Mouse (Mus musculus): ENCODE measurements around the gene Wnt10b. TPM values are rescaled to one million over a fixed set of nuclear protein-coding genes. Genes with fewer than 3 reads are reported as not detected.
A peak's percentile ranks its signal among the peaks of the same experiment; 100 is the strongest.
"Not testable (repeated sequence)": the region's sequence is repeated elsewhere in the genome, so short reads cannot be mapped to it uniquely, and the experiment has no call there.

The Wnt10b gene
- polyA plus RNA-seq (2014; fragmentation: Nextera tagmentation; extraction: Ambion mirVana) = not detected in 2 replicates

- H3K9ac ChIP-seq (ENCODE audit: low read length) = no peak within 1 kb of the TSS
- WGBS = under 1% methylated on average over 33 of the region's 33 CpGs
- no peak for DNase-seq (ENCODE audit: low spot score)
- H3K27ac ChIP-seq (ENCODE audit: low read depth, low read length) = no peak within 1 kb of the TSS
- peaks cover 94% of the 10 kb centered on the region for H3K27me3 ChIP-seq (replicated peaks; ENCODE audit: control insufficient read depth, insufficient read depth, low read length)
- H3K36me3 ChIP-seq (ENCODE audit: control insufficient read depth, insufficient read depth, low read length) = no peaks in the 10 kb centered on the region
- H3K9me3 ChIP-seq (replicated peaks; ENCODE audit: control insufficient read depth, low read length) = no peaks in the 10 kb centered on the region
- no peaks in the 10 kb centered on the region for H3K4me1 ChIP-seq (ENCODE audit: control insufficient read depth, insufficient read depth, low read length)
- peak within 1 kb of the TSS; percentile 32; the same call in 1 of the 2 replicates for H3K4me2 ChIP-seq (ENCODE audit: low read length)
- H3K4me3 ChIP-seq (ENCODE audit: low read depth, low read length) = peak within 1 kb of the TSS; percentile 11
- ATAC-seq = no peak
Observed at GRCm38 (mm10) chr15:98777762-98778161, at the start of gene Wnt10b. TSS of gene Wnt10b (minus strand) at chr15:98778150.

- H3K27me3 ChIP-seq (replicated peaks; ENCODE audit: control insufficient read depth, insufficient read depth, low read length) = no peaks in the 10 kb centered on the region
- no peaks in the 10 kb centered on the region for H3K9me3 ChIP-seq (replicated peaks; ENCODE audit: control insufficient read depth, low read length)
- ATAC-seq (no peak), DNase-seq (ENCODE audit: low spot score) (no peak)
- no peak overlapping the region for H3K9ac ChIP-seq (ENCODE audit: low read length)
- peaks cover 22% of the 10 kb centered on the region for H3K36me3 ChIP-seq (ENCODE audit: control insufficient read depth, insufficient read depth, low read length)
- no peak overlapping the region for H3K27ac ChIP-seq (ENCODE audit: low read depth, low read length)
- peaks cover 5% of the 10 kb centered on the region; the same call in 1 of the 2 replicates for H3K4me1 ChIP-seq (ENCODE audit: control insufficient read depth, insufficient read depth, low read length)
- no peak overlapping the region for H3K4me2 ChIP-seq (ENCODE audit: low read length)
- 87% methylated on average over 7 of the region's 7 CpGs for whole genome bisulfite sequencing
- no peak overlapping the region for H3K4me3 ChIP-seq (ENCODE audit: low read depth, low read length)
Observed at GRCm38 (mm10) chr15:98827611-98828011, 49.7 kb upstream of the Wnt10b start.

- Histone ChIP-seq H3K27me3 (replicated peaks; ENCODE audit: control insufficient read depth, insufficient read depth, low read length) (no peaks in the 10 kb centered on the region), H3K4me1 (ENCODE audit: control insufficient read depth, insufficient read depth, low read length) (no peaks in the 10 kb centered on the region), H3K9ac (ENCODE audit: low read length) (no peak overlapping the region), H3K27ac (ENCODE audit: low read depth, low read length) (no peak overlapping the region), H3K9me3 (replicated peaks; ENCODE audit: control insufficient read depth, low read length) (no peaks in the 10 kb centered on the region), H3K4me3 (ENCODE audit: low read depth, low read length) (no peak overlapping the region), H3K4me2 (ENCODE audit: low read length) (no peak overlapping the region), H3K36me3 (ENCODE audit: control insufficient read depth, insufficient read depth, low read length) (peaks cover 50% of the 10 kb centered on the region)
- WGBS = 67% methylated on average over 3 of the region's 3 CpGs
- DNase-seq (ENCODE audit: low spot score) (no peak), ATAC-seq (no peak)
Observed at GRCm38 (mm10) chr15:98823434-98823833, 45.5 kb upstream of the Wnt10b start.

- ATAC-seq (no peak), DNase-seq (ENCODE audit: low spot score) (no peak)
- H3K27me3 ChIP-seq (replicated peaks; ENCODE audit: control insufficient read depth, insufficient read depth, low read length) = no peaks in the 10 kb centered on the region
- H3K4me2 ChIP-seq (ENCODE audit: low read length) = no peak overlapping the region
- no peak overlapping the region for H3K9ac ChIP-seq (ENCODE audit: low read length)
- no peak overlapping the region for H3K4me3 ChIP-seq (ENCODE audit: low read depth, low read length)
- no peaks in the 10 kb centered on the region for H3K4me1 ChIP-seq (ENCODE audit: control insufficient read depth, insufficient read depth, low read length)
- peaks cover 50% of the 10 kb centered on the region for H3K36me3 ChIP-seq (ENCODE audit: control insufficient read depth, insufficient read depth, low read length)
- H3K27ac ChIP-seq (ENCODE audit: low read depth, low read length) = no peak overlapping the region
- WGBS = 93% methylated on average over 5 of the region's 5 CpGs
- H3K9me3 ChIP-seq (replicated peaks; ENCODE audit: control insufficient read depth, low read length) = no peaks in the 10 kb centered on the region
Observed at GRCm38 (mm10) chr15:98822147-98822546, 44.2 kb upstream of the Wnt10b start.

- ATAC-seq (no peak), DNase-seq (ENCODE audit: low spot score) (no peak)
- 23% methylated on average over 10 of the region's 10 CpGs for WGBS
- peaks cover 50% of the 10 kb centered on the region for H3K36me3 ChIP-seq (ENCODE audit: control insufficient read depth, insufficient read depth, low read length)
- H3K4me1 ChIP-seq (ENCODE audit: control insufficient read depth, insufficient read depth, low read length) = no peaks in the 10 kb centered on the region
- H3K4me2 ChIP-seq (ENCODE audit: low read length) = no peak overlapping the region
- H3K9ac ChIP-seq (ENCODE audit: low read length) = no peak overlapping the region
- no peaks in the 10 kb centered on the region for H3K9me3 ChIP-seq (replicated peaks; ENCODE audit: control insufficient read depth, low read length)
- H3K4me3 ChIP-seq (ENCODE audit: low read depth, low read length) = no peak overlapping the region
- H3K27ac ChIP-seq (ENCODE audit: low read depth, low read length) = no peak overlapping the region
- no peaks in the 10 kb centered on the region for H3K27me3 ChIP-seq (replicated peaks; ENCODE audit: control insufficient read depth, insufficient read depth, low read length)
Observed at GRCm38 (mm10) chr15:98821403-98821802, 43.5 kb upstream of the Wnt10b start.

GRCm38 (mm10) chr15:98820937-98821336 lies 43.0 kb upstream of the Wnt10b start:
- peaks cover 50% of the 10 kb centered on the region for H3K36me3 ChIP-seq (ENCODE audit: control insufficient read depth, insufficient read depth, low read length)
- 86% methylated on average over 4 of the region's 4 CpGs for WGBS

GRCm38 (mm10) chr15:98818171-98818570 lies 40.2 kb upstream of the Wnt10b start:
- peaks cover 60% of the 10 kb centered on the region for H3K36me3 ChIP-seq (ENCODE audit: control insufficient read depth, insufficient read depth, low read length)
- H3K9me3 ChIP-seq (replicated peaks; ENCODE audit: control insufficient read depth, low read length) = no peaks in the 10 kb centered on the region
- 91% methylated on average over 7 of the region's 7 CpGs for WGBS
- H3K4me1 ChIP-seq (ENCODE audit: control insufficient read depth, insufficient read depth, low read length) = no peaks in the 10 kb centered on the region
- no peak for ATAC-seq
- H3K27ac ChIP-seq (ENCODE audit: low read depth, low read length) = no peak overlapping the region
- no peak overlapping the region for H3K4me2 ChIP-seq (ENCODE audit: low read length)
- H3K27me3 ChIP-seq (replicated peaks; ENCODE audit: control insufficient read depth, insufficient read depth, low read length) = no peaks in the 10 kb centered on the region
- H3K9ac ChIP-seq (ENCODE audit: low read length) = no peak overlapping the region
- DNase-seq (ENCODE audit: low spot score) = no peak
- no peak overlapping the region for H3K4me3 ChIP-seq (ENCODE audit: low read depth, low read length)

More at GRCm38 (mm10) chr15:98820937-98821336, 43.0 kb upstream of the Wnt10b start:
- Histone ChIP-seq H3K4me3 (ENCODE audit: low read depth, low read length) (no peak overlapping the region), H3K9me3 (replicated peaks; ENCODE audit: control insufficient read depth, low read length) (no peaks in the 10 kb centered on the region), H3K4me2 (ENCODE audit: low read length) (no peak overlapping the region), H3K27ac (ENCODE audit: low read depth, low read length) (no peak overlapping the region), H3K9ac (ENCODE audit: low read length) (no peak overlapping the region), H3K4me1 (ENCODE audit: control insufficient read depth, insufficient read depth, low read length) (no peaks in the 10 kb centered on the region), H3K27me3 (replicated peaks; ENCODE audit: control insufficient read depth, insufficient read depth, low read length) (no peaks in the 10 kb centered on the region)
- ATAC-seq (no peak), DNase-seq (ENCODE audit: low spot score) (no peak)

GRCm38 (mm10) chr15:98812741-98813424 lies 34.9 kb upstream of the Wnt10b start:
- Histone ChIP-seq H3K4me3 (ENCODE audit: low read depth, low read length) (no peak overlapping the region), H3K27ac (ENCODE audit: low read depth, low read length) (no peak overlapping the region), H3K4me2 (ENCODE audit: low read length) (no peak overlapping the region), H3K9me3 (replicated peaks; ENCODE audit: control insufficient read depth, low read length) (no peaks in the 10 kb centered on the region), H3K27me3 (replicated peaks; ENCODE audit: control insufficient read depth, insufficient read depth, low read length) (peaks cover 28% of the 10 kb centered on the region), H3K9ac (ENCODE audit: low read length) (no peak overlapping the region), H3K4me1 (ENCODE audit: control insufficient read depth, insufficient read depth, low read length) (no peaks in the 10 kb centered on the region), H3K36me3 (ENCODE audit: control insufficient read depth, insufficient read depth, low read length) (peaks cover 37% of the 10 kb centered on the region)
- WGBS = 87% methylated on average over 20 of the region's 20 CpGs
- ATAC-seq (no peak), DNase-seq (ENCODE audit: low spot score) (no peak)

GRCm38 (mm10) chr15:98810212-98810611 lies 32.3 kb upstream of the Wnt10b start:
- not testable (repeated sequence) for H3K4me1 ChIP-seq (ENCODE audit: control insufficient read depth, insufficient read depth, low read length); H3K27ac ChIP-seq (ENCODE audit: low read depth, low read length); H3K4me2 ChIP-seq (ENCODE audit: low read length); H3K4me3 ChIP-seq (ENCODE audit: low read depth, low read length); ATAC-seq; H3K9ac ChIP-seq (ENCODE audit: low read length); DNase-seq (ENCODE audit: low spot score); H3K9me3 ChIP-seq (replicated peaks; ENCODE audit: control insufficient read depth, low read length)
- peaks cover 55% of the 10 kb centered on the region for H3K27me3 ChIP-seq (replicated peaks; ENCODE audit: control insufficient read depth, insufficient read depth, low read length)
- WGBS = 74% methylated on average over 6 of the region's 6 CpGs
- H3K36me3 ChIP-seq (ENCODE audit: control insufficient read depth, insufficient read depth, low read length) = peaks cover 31% of the 10 kb centered on the region

All from forebrain, embryonic 14.5 days (tissue).